Mouse (Mus musculus) thymus, adult 2 months (tissue): ENCODE results near the gene Sass6. TPM values are rescaled to one million over a fixed set of nuclear protein-coding genes. Genes with fewer than 3 reads are reported as not detected.
"Not testable (repeated sequence)": the region's sequence is repeated elsewhere in the genome, so short reads cannot be mapped to it uniquely, and the experiment has no call there.

Experiments
- DNase-seq: peaks from one replicate; pipeline ENCODE4 v3.0.0; 2021
- H3K27ac ChIP-seq: fragments of 200-500 bp; 2 replicates; pipeline ENCODE4 v1.5.1; 2012; ENCODE audit warnings: low read length, control low read depth; ENCODE audit not compliant: control insufficient read depth, insufficient read depth
- H3K27me3 ChIP-seq: fragments of 200-500 bp; 2 replicates; pipeline ENCODE4 v1.6.1; 2012; ENCODE audit warnings: mild to moderate bottlenecking, low read length, moderate library complexity, mixed read lengths; ENCODE audit not compliant: control insufficient read depth, insufficient read depth
- H3K36me3 ChIP-seq: fragments of 200-500 bp; 2 replicates; pipeline ENCODE4 v1.6.1; 2012; ENCODE audit warnings: mild to moderate bottlenecking, low read length, moderate library complexity; ENCODE audit not compliant: control insufficient read depth, insufficient read depth
- H3K4me1 ChIP-seq: fragments of 200-500 bp; replicated peaks from 2 replicates; pipeline ENCODE4 v1.6.1; 2012; ENCODE audit warnings: low read length; ENCODE audit not compliant: control insufficient read depth, insufficient read depth
- H3K4me3 ChIP-seq: fragments of 200-500 bp; 2 replicates; pipeline ENCODE4 v1.5.1; 2012; ENCODE audit warnings: mild to moderate bottlenecking, low read length, control low read depth, moderate library complexity; ENCODE audit not compliant: control insufficient read depth, insufficient read depth
- CTCF ChIP-seq: fragments of 200-500 bp; IDR thresholded peaks from 2 replicates; pipeline ENCODE4 v1.5.1; 2012; ENCODE audit warnings: mild to moderate bottlenecking, control low read depth, low read length, moderate library complexity, borderline replicate concordance; ENCODE audit not compliant: control insufficient read depth, poor library complexity, insufficient read depth; ENCODE audit errors: extremely low read depth
- POLR2A ChIP-seq: fragments of 200-500 bp; IDR thresholded peaks from 2 replicates; pipeline ENCODE4 v1.6.1; 2012; ENCODE audit warnings: mild to moderate bottlenecking, low read length, control low read depth, moderate library complexity; ENCODE audit not compliant: control insufficient read depth, poor library complexity, insufficient read depth; ENCODE audit errors: extremely low read depth
- WGBS: fragments of 180-500 bp; shearing (Covaris S2); methylation state at CpG from one replicate; pipeline ENCODE4 v1.1.7; 2018; 5-methylcytosine and 5-hydroxymethylcytosine counted together
- polyA plus RNA-seq: library from polyadenylated mRNA; depleted of rRNA; stranded (reverse); fragments of >200 nt; gene quantifications from 2 replicates; pipeline ENCODE4 v1.2.3, GENCODE M21; 2012; rRNA removed

Gene Sass6
- polyA plus RNA-seq: 7.6 and 8.9 TPM in 2 replicates

DNA sequence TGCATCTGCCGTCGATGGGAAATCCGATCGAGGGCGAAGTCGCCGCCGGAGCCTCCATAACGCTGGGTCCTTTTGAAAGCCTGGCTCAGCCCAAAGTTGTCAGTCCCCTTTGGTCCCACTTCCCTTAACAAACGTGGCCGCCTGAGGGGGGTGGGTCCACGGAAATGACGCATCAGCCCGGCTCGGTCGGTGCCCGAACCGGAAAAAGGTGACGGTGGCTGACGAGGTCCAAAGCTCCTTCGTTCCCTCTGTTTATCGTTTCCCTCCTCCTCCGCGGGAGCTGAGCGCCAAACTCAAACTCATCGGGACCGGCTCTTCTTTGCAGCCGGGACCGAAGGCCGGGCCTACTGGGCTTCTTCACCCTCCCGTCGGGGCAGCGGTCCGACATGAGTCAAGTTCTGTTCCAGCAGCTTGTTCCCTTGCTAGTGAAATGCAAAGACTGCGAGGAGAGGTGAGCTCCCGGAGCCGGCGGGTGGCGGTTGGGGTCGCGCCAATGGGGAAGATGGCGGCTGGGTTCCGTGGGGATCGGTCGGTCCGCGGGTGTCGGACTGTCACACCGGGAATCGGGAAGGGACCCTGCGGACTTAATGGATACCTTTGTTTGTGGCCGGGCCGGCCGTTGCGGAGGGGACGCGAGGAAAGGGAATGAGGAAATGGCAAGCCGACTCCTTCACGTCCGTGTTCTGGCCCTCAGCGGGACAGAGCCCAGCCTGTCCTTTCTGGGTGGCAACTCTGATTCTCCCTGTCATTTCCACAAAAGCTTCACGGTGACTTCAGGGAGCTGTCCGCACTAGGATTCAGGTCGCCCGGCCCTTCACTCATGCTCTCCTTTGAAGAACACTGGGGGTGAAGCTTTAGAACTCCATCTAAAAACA is at the start of gene Sass6:
Gene Sass6, plus strand, starts transcription at position 255 of the 875 bp plus-strand sequence.
- Histone ChIP-seq H3K4me1 (no peaks in the 10 kb centered on the region), H3K4me3 (peak within 1 kb of the TSS; percentile 96), H3K27me3 (no peaks in the 10 kb centered on the region), H3K36me3 (peaks cover 13% of the 10 kb centered on the region), H3K27ac (peak within 1 kb of the TSS; percentile 67)
- TF ChIP-seq CTCF: peak; percentile 32; the same call in 1 of the 2 replicates
- TF ChIP-seq POLR2A: peak; percentile 61
- peak; percentile 99 for DNase-seq
- under 1% methylated on average over 65 of the region's 65 CpGs for WGBS

GRCm38 (mm10) chr3:116547430-116547829 is 47.4 kb upstream of the Sass6 start:
- no peak for TF ChIP-seq POLR2A
- no peak for TF ChIP-seq CTCF
- no peaks in the 10 kb centered on the region for H3K4me1 ChIP-seq
- no peak overlapping the region for H3K27ac ChIP-seq
- peaks cover 19% of the 10 kb centered on the region for H3K36me3 ChIP-seq
- no peaks in the 10 kb centered on the region for H3K27me3 ChIP-seq
- DNase-seq: no peak
- WGBS: 91% methylated on average over 5 of the region's 5 CpGs
- no peak overlapping the region for H3K4me3 ChIP-seq

GRCm38 (mm10) chr3:116551362-116551761 is 43.4 kb upstream of the Sass6 start:
- Histone ChIP-seq H3K4me1 (no peaks in the 10 kb centered on the region), H3K27ac (no peak overlapping the region), H3K27me3 (no peaks in the 10 kb centered on the region), H3K36me3 (peaks cover 12% of the 10 kb centered on the region), H3K4me3 (no peak overlapping the region)
- WGBS: 96% methylated on average over 5 of the region's 5 CpGs
- DNase-seq: no peak
- TF ChIP-seq CTCF: no peak
- TF ChIP-seq POLR2A: no peak

GRCm38 (mm10) chr3:116561315-116561714 is 33.5 kb upstream of the Sass6 start:
- not testable (repeated sequence) for H3K4me1 ChIP-seq, H3K36me3 ChIP-seq, H3K27ac ChIP-seq, H3K27me3 ChIP-seq, H3K4me3 ChIP-seq
- DNase-seq: peak; percentile 19
- WGBS: 98% methylated on average over 14 of the region's 14 CpGs

- no peak for DNase-seq
- Histone ChIP-seq H3K4me3 (no peak within 1 kb of the TSS), H3K36me3 (no peaks in the 10 kb centered on the region), H3K27ac (no peak within 1 kb of the TSS), H3K4me1 (peaks cover 8% of the 10 kb centered on the region), H3K27me3 (no peaks in the 10 kb centered on the region)
- WGBS: 44% methylated on average over 7 of the region's 7 CpGs
- TF ChIP-seq CTCF: no peak
- no peak for TF ChIP-seq POLR2A
Measured at GRCm38 (mm10) chr3:116562408-116563094, 32.2 kb upstream of the Sass6 start, which contains the start of gene Lrrc39. Gene Lrrc39 (plus strand): TSS chr3:116562973.

GRCm38 (mm10) chr3:116563095-116563492 is 31.7 kb upstream of the Sass6 start:
- Histone ChIP-seq H3K27ac (no peak overlapping the region), H3K36me3 (no peaks in the 10 kb centered on the region), H3K4me3 (no peak overlapping the region), H3K27me3 (no peaks in the 10 kb centered on the region), H3K4me1 (peaks cover 8% of the 10 kb centered on the region)
- WGBS: 23% methylated on average over 7 of the region's 7 CpGs
- DNase-seq: no peak
- no peak for TF ChIP-seq CTCF
- TF ChIP-seq POLR2A: no peak

GRCm38 (mm10) chr3:116570628-116571027 is 24.2 kb upstream of the Sass6 start:
- WGBS: 27% methylated on average over 2 of the region's 2 CpGs
- H3K4me1 ChIP-seq: no peaks in the 10 kb centered on the region
- H3K27me3 ChIP-seq: no peaks in the 10 kb centered on the region
- H3K27ac ChIP-seq: no peak overlapping the region
- no peak overlapping the region for H3K4me3 ChIP-seq
- no peak for TF ChIP-seq POLR2A
- no peak for TF ChIP-seq CTCF
- H3K36me3 ChIP-seq: no peaks in the 10 kb centered on the region
- DNase-seq: no peak
